Mouse (Mus musculus) layer of hippocampus, adult 18-20 months (tissue): ENCODE measurements around the gene Gm27027. TPM values are rescaled to one million over a fixed set of nuclear protein-coding genes. Genes with fewer than 3 reads are reported as not detected.

Experiments used
- DNase-seq, 2 experiments: peaks; one replicate each; pipeline ENCODE4 v3.0.0; 2022; ENCODE audit warnings: low spot score in 2 of 2
- long read RNA-seq: library from polyadenylated mRNA; stranded (forward); transcript quantifications from one replicate; pipeline ENCODE4 v2.0.0, GENCODE M21; 2021
- total RNA-seq, 2 experiments: library from RNA; stranded (reverse); gene quantifications; 2 replicates each; pipeline ENCODE4 v1.2.3; 2021

Gene Gm27027
- not detected for total RNA-seq
- long read RNA-seq, result 0 reads

DNA sequence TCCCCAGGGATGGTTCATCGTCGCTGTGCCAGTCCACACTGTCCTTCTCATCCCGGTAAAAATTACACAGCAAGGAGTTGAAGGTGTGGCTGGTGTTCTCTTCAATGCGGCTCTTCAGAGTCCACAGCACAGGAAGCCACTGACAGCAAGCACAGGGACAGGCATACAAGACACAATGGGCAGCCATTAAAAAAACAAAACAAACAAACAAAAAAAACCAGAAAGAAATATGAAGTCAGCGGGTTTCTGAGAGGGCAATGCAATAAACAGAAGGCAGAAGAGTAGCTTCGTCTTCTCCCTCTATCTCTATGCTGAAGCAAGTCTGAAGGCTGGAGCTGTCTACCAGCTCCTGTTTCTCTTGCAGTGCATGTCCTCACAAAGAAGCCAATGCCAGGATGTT is at the start of gene Gm27027:
Gene Gm27027, minus strand, starts transcription at position 101 of the 400 bp plus-strand sequence.
- no peak for DNase-seq

DNA sequence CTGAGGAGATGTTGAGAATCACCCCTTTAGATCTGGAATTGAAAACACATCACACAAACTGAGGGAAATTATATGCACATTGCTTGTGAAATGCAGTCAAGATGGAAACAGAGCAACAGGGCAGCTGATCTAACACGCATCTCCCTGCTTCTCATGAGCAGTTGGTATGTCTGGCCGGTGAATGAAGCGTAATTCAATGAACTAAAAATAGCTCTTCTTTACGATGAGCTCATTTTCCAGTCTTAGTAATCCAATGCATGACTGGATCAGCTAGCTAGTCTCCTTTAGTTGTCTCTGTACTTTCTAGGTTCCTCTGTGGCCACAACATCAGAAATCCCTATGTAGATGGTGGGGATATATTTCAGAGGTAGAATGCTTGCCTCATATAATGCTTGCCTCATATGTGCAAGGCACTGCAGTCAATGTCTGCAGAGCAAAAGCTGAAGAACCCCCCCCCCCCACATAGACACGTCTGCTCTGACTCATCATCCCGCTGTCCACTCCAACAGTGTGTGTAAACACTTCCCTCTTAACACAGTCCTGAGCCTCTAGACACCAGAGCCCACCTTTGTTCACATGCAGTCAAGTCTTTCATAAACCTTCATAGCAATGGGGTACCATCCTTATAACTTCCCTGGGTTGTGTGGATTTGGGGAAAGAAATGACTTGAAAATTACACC is 49.4 kb upstream of the Gm27027 start:
- DNase-seq, result no peak

DNA sequence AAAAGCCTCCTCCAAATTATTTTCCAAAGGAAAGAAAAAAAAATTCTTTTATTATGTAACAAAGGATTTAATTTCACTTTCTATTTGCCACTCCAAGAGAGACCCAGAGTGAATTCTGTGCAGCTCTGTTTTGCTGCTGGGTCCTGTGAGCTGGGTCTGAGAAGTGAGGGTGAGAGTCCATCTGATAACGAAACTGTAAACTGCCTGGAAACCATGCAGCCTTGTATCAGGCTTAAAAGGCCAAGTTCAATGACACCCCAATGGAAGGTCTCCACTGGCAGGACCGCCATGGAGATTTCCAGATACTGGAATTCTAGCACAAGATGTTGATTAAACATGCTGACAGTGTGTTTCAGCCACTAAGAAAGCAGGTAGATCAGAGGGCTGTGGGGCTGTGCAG is 48.0 kb upstream of the Gm27027 start:
- DNase-seq, result no peak

DNA sequence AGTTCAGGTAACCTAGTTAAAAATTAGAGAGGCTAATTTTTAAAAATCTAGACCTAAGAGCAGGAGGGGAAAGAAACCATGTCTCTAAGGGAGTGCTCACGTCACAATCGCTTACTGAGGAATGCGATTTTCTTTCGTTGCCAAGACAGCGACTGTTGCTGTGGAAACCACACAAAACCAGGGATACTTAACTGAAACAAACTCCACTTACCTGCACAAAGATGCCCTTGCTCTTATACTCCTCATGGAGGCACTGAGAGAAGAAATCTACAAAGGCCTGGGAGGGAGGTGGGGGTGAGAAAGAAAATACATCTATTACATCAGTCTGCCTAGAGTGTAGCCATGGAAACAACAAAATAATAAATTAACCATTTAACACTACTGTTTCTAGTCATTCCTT is 47.5 kb upstream of the Gm27027 start:
- peak; percentile 47 to 65 for DNase-seq

DNA sequence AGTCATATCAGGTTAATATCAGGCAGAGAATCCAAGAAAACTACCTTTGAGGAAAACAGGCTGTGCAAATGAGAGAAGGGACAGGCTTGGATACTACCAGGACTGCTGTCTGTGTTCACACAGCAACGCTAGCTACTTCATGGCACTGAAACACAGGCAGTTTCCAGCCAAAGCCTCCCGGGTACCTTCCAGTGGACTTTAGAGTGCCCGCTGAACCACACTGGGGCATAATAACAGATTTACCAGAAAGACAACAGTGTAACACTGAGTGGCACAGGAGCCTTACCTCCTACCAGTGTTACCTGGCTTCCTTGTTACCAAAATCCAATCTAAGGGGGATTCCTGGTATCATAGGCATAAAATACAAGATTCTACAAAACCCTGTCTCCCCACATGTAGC is 46.3 kb upstream of the Gm27027 start:
- DNase-seq, result no peak

DNA sequence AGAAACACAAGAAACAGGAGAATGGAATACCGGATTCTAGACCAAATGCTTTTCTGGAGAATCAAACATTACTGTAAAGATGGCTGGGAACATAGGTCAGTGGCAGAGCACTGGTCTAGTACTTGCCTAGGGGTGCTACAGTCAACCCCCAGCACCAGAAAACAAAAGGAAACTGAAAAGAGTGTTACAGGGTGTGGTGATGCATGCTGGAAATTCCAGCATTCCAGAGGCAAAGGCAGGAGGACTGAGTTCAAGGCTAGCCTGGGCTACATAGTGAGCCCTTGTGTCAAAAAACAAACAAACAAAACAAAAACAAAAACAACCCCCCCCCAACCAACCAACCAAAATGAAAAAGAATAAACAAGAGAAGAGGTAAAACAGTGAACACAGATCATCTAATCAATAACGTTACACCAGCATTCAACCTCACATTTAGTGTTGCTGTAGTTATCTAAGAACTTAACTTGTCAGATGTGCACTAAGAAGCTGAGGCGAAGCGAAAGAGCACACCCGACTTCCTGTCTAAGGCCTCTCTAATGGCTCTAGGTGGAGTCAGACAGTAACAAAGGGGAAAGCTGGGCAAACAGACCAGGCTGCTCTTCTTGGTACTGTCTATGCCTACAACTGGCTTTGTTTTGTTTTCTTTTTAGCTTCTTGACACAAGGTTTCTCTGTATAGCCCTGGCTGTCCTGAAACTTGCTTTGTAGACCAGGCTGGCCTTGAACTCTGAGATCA is 44.4 kb upstream of the Gm27027 start:
- no peak for DNase-seq

DNA sequence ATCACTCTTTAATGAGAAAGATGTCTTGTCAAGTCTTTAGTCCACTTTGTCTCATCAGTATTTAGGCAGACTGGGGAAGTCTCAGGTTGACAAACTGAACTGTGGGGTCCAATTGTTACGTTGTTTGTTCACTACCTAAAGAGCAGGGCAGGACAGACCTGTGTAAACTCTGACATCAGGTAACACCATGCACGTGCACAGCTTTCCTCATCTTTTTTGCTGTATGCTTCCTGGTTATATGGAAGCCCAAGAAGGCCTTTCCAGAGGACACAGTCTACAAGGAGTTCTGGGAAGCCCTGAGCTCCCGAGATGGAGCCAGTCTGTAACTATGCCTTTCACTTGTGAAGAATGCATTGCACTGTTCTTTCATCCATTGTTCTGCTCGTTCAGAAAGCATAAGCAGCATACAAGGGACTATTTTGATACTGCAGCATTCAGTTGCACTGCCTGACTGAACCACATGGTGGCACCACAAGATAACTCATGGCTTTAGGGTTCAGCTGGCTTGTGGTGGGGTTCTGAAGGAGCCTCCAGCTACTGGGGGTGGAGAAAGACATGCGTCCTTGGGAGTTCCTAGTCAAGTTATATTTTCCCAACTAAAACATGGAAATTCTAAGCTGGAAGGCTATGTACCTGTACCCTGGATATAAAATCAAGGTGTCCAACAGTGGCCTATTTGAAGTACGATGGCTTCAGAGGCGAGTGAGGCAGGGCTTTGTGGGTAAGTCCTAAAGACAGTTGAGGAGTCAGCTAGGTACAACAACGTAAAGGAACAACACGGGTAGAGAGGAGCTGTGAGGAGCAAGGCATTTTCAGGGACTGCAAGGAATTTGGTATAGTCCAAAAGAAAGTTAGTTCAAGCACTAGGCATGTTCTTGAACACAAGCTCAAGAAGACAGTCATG is 39.5 kb upstream of the Gm27027 start:
- peak; percentile 74 to 94 for DNase-seq

DNA sequence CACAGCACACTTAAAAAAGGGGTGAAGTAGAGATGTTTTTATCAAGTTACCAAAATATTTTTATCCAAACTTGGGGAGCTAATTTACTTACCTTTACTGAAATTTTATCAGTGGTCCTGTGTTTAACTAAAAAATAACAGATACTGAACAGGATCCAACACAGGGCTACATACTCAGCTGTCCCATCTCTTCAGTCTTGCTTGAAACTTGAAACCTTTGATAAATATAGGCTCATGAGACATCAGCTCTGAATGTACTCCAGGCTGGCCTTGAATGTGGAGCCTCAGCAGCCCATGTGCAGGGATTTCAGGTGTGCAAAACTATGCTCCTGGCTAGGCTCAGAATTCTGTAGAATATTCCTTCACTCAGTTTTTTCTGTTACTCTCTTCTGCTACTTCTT is 34.4 kb upstream of the Gm27027 start:
- no peak for DNase-seq

DNA sequence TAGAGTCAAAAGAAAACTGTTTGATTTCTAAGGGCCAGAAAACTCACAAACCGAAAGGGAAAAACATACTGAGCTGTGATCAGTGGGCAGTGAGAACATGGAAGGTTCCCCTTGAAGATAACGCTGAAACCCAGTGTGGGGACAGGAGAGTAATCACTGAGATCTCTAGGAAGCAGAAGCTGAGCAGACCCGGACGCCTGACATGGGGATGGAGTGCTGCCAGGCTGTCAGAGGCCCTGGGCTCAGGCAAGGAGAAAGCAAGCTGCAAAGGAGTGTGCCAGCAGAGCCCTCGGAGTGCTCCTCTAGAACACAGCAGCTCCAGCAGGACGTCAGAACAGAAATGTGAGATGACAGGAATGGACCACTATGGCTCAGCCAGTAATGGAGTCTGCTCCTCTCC is 28.5 kb upstream of the Gm27027 start:
- no peak for DNase-seq

DNA sequence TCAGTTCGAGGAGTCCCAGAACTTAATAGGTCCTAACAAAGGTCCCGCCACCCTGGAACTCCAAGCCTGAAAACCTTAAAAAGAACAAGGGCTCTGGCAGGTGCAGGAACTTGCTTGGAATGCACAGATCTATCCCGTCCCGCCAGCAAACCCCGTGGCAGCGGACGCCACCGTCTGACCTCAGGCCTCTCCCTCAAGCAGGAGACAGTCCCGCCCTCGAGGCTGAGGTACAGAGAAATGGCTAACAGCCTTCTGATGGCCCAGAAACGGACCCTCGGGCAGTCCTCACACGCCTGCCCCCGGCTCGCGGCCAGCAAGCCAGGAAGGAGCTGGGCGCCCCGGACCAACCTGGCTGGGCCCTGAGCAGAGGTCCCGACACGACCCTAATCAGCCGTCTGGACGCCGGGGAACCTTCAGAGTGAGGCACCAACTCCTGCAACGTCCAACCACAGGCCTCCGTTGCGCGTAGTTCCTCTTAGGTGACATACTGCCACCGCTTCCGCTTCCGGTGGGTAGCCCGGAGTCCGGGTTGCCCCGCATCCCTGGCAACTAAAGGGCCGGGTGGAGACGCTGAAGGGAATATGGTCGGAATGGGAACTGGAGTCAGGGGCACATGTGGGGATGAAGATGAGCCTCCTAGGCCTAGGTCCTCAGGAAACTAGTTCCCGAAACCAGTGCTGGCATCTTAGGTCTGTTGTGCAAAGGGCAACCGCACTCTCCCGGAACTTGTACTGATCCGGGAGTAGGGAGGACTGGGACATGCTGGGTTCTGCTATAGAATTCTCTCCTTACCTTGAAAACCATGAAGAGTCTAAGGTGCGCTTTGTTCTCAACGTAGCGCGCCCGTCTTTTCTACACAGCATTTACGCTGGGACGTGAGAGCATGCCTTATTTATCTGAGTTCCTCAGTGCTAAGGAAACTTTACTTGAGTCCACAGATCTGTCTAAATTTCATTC is 14.5 kb upstream of the Gm27027 start, which contains the start of gene Alkbh3:
Gene Alkbh3, minus strand, starts transcription at position 473 of the 957 bp plus-strand sequence.
- DNase-seq, result peak; percentile 89 to 94

DNA sequence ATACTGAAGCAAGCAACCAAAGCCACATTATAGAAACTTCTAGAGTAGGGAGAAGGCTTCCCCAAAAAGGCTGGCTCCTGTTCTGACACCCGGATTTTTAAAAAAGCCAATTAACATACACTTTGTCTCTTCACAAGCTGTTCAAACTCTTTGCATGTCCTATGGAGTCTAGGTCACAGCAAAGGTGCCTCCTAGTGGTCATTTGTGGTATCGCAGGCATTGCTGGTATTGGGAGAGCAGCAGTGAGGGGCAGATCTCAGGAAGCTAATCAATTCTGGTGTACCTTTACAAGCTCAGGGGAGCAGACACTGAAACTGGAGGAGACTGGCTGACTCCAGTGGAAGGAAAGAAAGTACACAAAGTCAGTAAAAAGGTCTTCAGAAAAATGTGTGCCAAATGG is 6.2 kb upstream of the Gm27027 start:
- DNase-seq, result peak; percentile 80 to 97

DNA sequence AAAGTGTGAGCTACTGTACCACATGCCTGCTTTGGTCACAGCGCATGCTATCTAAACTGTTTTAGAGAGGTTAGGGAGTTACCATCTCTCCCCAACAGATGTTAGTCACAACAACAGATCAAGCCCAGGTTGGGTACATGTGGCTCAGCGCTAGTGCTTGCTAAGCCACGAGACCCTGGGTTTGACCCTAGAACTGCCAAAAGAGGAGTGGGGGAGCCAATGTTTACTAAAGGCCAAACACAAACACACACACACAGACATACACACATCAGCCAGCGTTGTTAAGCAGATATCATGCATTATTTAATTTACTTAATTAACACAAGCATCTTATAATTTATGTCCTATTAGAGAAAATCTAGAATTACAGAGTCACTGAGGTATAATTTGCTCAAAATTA is 5.8 kb upstream of the Gm27027 start:
- no peak for DNase-seq

DNA sequence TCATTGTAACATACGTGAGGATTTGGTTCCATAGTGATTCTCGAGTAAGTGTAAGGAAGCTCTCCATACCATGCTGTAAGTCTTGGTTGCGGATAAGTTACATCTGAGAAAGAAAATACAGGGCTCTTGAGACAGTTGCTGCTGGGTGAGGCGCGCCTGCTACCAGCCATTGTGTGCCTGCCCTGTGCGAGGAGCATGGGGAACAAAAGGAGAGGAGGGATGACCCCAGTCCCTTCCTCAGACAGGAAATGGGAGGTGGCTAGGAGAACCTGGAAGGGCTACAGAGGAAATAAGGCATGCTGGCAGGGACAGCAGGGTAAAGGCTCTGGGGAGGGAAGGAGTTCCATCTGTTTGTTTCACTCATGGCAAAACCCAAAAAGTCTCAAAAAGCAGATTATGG is 5.3 kb upstream of the Gm27027 start:
- DNase-seq, result no peak

DNA sequence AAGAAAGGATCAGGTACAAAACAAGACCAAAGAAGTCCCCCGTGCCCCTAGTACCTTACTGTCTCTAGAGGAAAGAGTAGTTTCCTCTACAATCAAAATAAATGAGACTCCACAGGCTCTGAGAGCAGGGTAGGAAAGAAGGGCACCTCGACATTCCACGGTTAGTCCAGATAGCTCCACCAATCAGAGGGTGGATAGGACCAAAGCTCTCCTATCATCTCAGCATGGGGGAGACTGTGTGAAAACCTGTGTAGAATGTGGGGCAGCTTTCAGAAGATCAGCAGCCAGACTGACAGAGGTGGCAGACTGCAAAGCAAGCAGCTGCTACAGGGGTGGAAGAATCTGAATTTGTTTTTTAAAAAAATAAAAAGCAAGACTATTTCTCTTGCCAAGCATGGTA is 3.3 kb downstream of the Gm27027 start:
- DNase-seq, result no peak

DNA sequence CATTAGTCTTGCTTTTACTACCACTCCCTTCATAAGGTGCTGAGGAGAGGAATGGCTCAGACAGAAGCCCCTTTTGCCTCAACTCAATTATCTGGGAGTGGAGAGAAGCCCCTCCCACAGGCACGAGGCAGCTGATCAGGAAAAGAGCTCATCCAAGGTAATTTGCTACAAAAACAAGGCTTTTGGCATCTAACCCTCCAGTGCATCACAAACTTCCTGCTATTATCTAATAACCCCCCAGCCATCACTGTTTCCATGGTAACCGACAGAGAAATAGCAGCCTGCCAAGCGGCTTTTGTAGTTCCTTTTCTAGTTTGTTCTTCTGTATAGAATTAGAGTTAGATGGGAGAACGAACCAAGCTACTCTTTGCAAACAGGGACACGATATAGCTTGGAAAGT is 3.9 kb downstream of the Gm27027 start:
- DNase-seq, result peak; percentile 45 to 85

DNA sequence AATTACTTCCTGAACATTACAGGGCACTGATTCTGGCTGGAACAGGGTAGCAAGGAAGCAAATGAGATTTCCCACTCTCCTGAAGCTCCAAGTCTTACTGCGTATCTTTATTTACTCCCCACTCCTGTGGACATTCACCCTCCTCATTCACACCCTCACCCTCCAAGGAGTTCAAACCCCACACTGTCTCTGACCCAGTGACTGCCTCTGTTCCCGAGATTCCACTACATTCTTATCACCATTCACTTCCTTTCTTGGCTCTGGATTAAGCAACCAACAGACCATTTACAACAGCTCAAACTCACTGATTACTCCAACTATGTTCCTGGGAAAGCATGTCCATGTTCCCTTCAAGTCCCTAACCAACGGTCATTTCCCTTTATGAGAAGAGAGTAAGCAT is 4.8 kb downstream of the Gm27027 start:
- no peak for DNase-seq

DNA sequence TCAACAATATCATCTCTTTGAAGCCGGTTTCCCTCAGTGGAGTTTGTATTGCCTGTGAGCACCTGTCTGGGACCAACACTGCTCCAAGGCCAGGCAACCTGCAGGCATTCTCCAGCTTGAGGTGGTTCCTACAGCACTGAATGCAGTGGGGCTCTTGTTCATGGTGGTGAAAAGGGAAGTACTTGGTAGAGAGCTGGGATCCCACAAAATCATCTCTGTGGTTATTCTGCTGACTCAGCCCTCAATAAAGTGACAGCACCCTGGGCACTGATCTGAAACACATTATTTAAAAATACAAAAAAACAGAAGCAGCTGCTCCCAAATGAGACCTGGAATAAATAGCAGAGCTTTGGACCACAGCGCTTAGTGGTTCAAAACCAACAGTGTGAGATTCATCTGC is 7.7 kb downstream of the Gm27027 start:
- DNase-seq, result no peak

DNA sequence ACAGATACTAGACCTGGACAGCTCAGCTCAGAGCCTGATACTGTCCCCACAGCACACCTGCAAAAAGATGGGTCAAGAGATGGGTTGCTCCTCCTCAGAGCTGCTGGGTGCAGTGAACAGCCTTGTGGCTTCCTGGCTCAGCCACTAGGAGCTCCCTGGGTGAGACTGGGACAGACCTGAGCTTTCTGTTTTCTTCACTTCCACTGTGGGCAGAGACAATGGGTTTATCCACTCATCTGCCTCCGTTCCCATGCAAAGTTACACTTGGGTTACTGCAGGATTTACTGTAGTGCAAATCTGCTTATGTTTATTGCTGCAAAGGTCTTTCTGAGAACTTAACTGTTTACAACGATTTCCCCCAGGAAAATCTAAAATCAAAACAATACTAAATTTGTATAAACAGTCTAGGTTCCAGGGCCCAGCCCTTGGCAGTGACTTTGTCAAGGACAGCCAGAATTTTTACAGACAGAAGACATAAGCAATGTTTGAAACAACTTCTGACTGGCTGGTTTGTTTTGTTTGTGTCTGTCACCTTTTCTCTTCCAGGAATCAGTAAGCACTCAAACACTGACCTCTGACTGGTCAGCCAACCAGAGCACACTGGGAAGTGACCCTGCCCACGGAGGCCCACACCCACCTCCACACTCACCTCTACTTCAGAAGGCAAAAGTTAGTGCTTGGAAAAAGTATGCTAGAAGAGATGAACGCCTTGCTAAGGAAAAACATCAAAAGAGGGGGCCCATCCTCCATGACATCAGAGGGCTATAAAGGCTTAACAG is 13.5 kb downstream of the Gm27027 start:
- DNase-seq, result no peak

DNA sequence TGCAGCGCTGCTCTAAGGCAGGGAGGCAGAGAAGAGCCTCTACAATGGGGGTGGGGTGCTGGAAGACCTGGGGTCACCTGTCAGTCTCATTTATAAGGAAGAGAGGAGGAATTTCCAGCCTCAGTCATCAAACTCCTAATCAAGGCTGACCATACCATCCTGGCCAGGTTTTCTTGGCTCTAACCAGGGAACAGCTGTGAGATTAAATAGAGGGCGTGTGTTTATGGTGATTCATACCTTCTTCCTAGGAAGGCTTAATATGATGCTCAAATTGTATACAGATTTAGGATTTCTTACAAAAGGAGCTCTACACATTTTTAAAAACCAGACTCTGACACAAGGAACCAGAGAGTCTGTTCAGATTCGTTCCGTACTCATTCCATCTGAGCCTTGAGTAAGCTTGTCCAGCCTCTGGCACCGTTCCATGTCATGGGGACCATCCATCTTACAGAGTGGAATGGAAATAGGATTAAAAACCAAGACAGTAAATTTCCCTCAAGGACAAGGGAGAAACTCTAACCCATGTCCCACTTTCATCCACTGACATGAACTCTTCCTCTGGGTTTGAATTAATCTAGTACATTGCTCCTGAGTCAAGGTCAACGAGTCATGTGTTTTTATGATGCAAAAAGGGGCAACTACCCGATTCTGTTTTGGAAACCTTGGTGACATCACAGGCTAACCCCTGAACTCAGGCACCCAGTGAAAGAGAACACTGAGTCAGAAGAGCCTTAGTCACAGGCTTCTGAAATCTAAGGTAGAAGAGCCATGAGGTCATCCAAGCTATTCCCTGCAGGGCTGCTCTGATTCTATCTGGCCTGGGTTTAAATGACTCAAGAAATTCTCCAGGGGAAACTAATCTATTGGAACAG is 16.7 kb downstream of the Gm27027 start:
- no peak for DNase-seq
